Mouse (Mus musculus) forebrain, embryonic 13.5 days (tissue): ENCODE data around the gene Mia2. TPM values are rescaled to one million over a fixed set of nuclear protein-coding genes. Genes with fewer than 3 reads are reported as not detected.
A peak's percentile ranks its signal among the peaks of the same experiment; 100 is the strongest.
"Not testable (repeated sequence)": the region's sequence is repeated elsewhere in the genome, so short reads cannot be mapped to it uniquely, and the experiment has no call there.

Experiments
- ATAC-seq: fragments of 200-750 bp; cut with Nextera tagmentation; 2 replicates; pipeline ENCODE4 v1.8.0; 2017
- H3K27ac ChIP-seq: fragments of 300-500 bp; sonication (generic); 2 replicates; pipeline ENCODE4 v1.5.1; 2015; ENCODE audit warnings: inconsistent platforms, mild to moderate bottlenecking, moderate library complexity
- H3K27me3 ChIP-seq: fragments of 300-500 bp; sonication (generic); 2 replicates; pipeline ENCODE4 v1.6.1; 2015; ENCODE audit warnings: mild to moderate bottlenecking, inconsistent platforms
- H3K36me3 ChIP-seq: fragments of 300-500 bp; sonication (generic); 2 replicates; pipeline ENCODE4 v1.6.1; 2015; ENCODE audit warnings: mild to moderate bottlenecking, inconsistent platforms; ENCODE audit not compliant: poor library complexity, severe bottlenecking
- H3K4me1 ChIP-seq: fragments of 300-500 bp; sonication (generic); 2 replicates; pipeline ENCODE4 v1.6.1; 2015; ENCODE audit warnings: inconsistent platforms
- H3K4me2 ChIP-seq: fragments of 300-500 bp; sonication (generic); 2 replicates; pipeline ENCODE4 v1.6.1; 2015; ENCODE audit warnings: inconsistent platforms, mild to moderate bottlenecking, moderate library complexity
- H3K4me3 ChIP-seq: fragments of 300-500 bp; sonication (generic); 2 replicates; pipeline ENCODE4 v1.5.1; 2015; ENCODE audit warnings: mild to moderate bottlenecking, inconsistent platforms
- H3K9ac ChIP-seq: fragments of 300-500 bp; sonication (generic); 2 replicates; pipeline ENCODE4 v1.6.1; 2015; ENCODE audit warnings: mild to moderate bottlenecking, inconsistent platforms
- H3K9me3 ChIP-seq: fragments of 300-500 bp; sonication (generic); replicated peaks from 2 replicates; pipeline ENCODE4 v1.6.1; 2016; ENCODE audit warnings: inconsistent platforms
- WGBS: fragments of 180-500 bp; shearing (Covaris S2); methylation state at CpG from one replicate; pipeline ENCODE4 v1.1.7; 2015; 5-methylcytosine and 5-hydroxymethylcytosine counted together
- microRNA-seq: library from miRNA; unstranded; fragments of <30 nt; microRNA quantifications from one replicate; pipeline ENCODE4, GENCODE M21; 2016
- polyA plus RNA-seq: library from polyadenylated mRNA; unstranded; fragments of >200 nt; fragmentation: Nextera tagmentation; extraction: Ambion mirVana; gene quantifications from 2 replicates; pipeline ENCODE4 v1.2.1, GENCODE M21; 2015

Mia2 gene
- polyA plus RNA-seq, 1 experiment from 2014 or later = 43.7 TPM

GRCm38 (mm10) chr12:59216676-59217266 is 121.2 kb downstream of the Mia2 start:
- peaks cover 32% of the 10 kb centered on the region for H3K4me1 ChIP-seq
- no peak for ATAC-seq
- peaks cover 6% of the 10 kb centered on the region for H3K36me3 ChIP-seq
- peak overlapping the region; percentile 91 for H3K4me2 ChIP-seq
- H3K27me3 ChIP-seq = no peaks in the 10 kb centered on the region
- H3K27ac ChIP-seq = no peak overlapping the region
- H3K4me3 ChIP-seq = no peak overlapping the region
- WGBS = 85% methylated on average over 6 of the region's 6 CpGs
- H3K9ac ChIP-seq = no peak overlapping the region
- no peaks in the 10 kb centered on the region for H3K9me3 ChIP-seq

GRCm38 (mm10) chr12:59217331-59217730 is 121.7 kb downstream of the Mia2 start:
- WGBS = 81% methylated on average over 3 of the region's 3 CpGs
- no peak overlapping the region for H3K27ac ChIP-seq
- H3K4me1 ChIP-seq = peaks cover 32% of the 10 kb centered on the region
- H3K9me3 ChIP-seq = no peaks in the 10 kb centered on the region
- peak overlapping the region; percentile 92 for H3K4me3 ChIP-seq
- H3K4me2 ChIP-seq = peak overlapping the region; percentile 91
- H3K36me3 ChIP-seq = peaks cover 2% of the 10 kb centered on the region
- peak overlapping the region; percentile 91; the same call in 1 of the 2 replicates for H3K9ac ChIP-seq
- no peaks in the 10 kb centered on the region for H3K27me3 ChIP-seq
- no peak for ATAC-seq

- H3K27me3 ChIP-seq = no peaks in the 10 kb centered on the region
These were observed 123.2 kb downstream of the Mia2 start for GRCm38 (mm10) chr12:59218640-59219321.

DNA sequence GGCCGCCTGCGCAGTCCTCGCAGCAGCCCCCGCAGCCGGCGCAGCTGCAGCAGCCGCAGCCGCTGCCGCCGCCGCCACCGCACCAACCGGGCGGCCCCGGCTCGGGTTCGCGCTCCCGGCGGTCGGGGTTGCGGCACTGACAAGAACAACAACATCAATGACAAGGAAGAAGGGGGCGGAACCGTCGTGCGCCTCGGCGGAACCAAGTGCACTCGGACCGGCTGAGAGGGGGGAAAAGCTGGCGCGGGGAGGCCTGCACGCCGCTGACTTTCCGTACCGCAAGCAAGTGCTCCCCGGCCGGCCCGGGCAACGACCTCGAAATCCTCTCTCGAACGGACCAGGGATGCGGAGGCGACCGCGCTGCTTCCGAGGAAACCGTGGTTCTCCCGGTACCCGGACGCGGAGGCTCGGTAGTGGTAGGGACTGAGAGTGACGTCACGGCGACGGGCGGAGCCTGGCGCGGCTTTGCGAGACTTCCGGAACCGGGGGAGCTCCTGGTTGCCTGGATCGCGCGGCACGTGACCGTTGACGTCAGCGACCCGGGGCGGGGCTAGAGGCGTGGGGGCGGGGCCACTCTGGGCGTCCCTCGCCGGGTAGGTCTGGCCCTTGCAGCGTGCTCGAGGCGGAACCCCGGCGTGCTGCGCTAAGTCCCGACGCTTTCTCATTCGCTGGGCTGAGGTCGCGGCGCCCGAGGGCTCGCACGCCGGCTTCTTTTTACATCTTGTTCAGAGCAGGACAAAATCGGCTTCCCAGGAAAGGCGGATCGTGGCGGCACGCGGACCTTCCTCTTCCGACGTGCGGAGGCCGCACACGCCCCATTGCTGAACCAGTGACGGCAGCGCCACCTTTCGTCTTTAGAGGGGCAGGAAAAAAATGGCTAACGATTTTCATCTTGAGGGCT is 124.0 kb downstream of the Mia2 start, which contains the start of gene Fbxo33:
TSS of gene Fbxo33 (minus strand) at position 401 of the 901 bp plus-strand sequence.
- peak; percentile 97 for ATAC-seq
- Histone ChIP-seq H3K9me3 (no peaks in the 10 kb centered on the region), H3K36me3 (no peaks in the 10 kb centered on the region), H3K4me1 (peaks cover 32% of the 10 kb centered on the region), H3K9ac (peak within 1 kb of the TSS; percentile 91), H3K27ac (peak within 1 kb of the TSS; percentile 94), H3K4me2 (peak within 1 kb of the TSS; percentile 91), H3K4me3 (peak within 1 kb of the TSS; percentile 92), H3K27me3 (no peaks in the 10 kb centered on the region)
- WGBS = under 1% methylated on average over 109 of the region's 109 CpGs

More at GRCm38 (mm10) chr12:59218640-59219321, 123.2 kb downstream of the Mia2 start:
- under 1% methylated on average over 56 of the region's 69 CpGs for WGBS
- H3K4me2 ChIP-seq = peak overlapping the region; percentile 91
- peak overlapping the region; percentile 91 for H3K9ac ChIP-seq
- H3K27ac ChIP-seq = peak overlapping the region; percentile 94
- H3K4me1 ChIP-seq = peaks cover 32% of the 10 kb centered on the region
- H3K4me3 ChIP-seq = peak overlapping the region; percentile 92
- no peaks in the 10 kb centered on the region for H3K9me3 ChIP-seq
- peak; percentile 3 for ATAC-seq
- H3K36me3 ChIP-seq = no peaks in the 10 kb centered on the region

DNA sequence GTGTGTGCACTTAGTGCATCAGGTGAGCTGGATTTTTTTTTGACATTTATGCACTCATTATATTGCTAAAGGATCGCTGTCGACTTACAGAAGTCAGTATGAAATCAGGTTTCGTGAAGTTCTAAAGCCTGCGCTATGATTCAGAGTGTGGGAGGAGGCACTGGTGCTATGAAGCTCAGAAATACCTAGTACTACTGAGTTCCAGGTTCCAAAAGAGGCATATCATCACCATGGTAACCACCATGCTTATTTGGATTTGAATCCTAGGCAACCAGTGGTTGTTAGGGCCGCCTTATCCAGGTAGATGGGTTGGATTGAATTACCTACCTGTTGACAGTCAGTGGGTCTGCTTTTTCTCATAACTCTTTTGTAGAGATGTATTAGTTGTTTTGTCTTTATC is 132.8 kb downstream of the Mia2 start:
- H3K4me2 ChIP-seq = no peak overlapping the region
- H3K27ac ChIP-seq = no peak overlapping the region
- no peaks in the 10 kb centered on the region for H3K36me3 ChIP-seq
- H3K4me3 ChIP-seq = no peak overlapping the region
- no peak overlapping the region for H3K9ac ChIP-seq
- H3K27me3 ChIP-seq = no peaks in the 10 kb centered on the region
- WGBS = 91% methylated on average over 5 of the region's 5 CpGs
- H3K4me1 ChIP-seq = no peaks in the 10 kb centered on the region
- ATAC-seq = no peak
- no peaks in the 10 kb centered on the region for H3K9me3 ChIP-seq

DNA sequence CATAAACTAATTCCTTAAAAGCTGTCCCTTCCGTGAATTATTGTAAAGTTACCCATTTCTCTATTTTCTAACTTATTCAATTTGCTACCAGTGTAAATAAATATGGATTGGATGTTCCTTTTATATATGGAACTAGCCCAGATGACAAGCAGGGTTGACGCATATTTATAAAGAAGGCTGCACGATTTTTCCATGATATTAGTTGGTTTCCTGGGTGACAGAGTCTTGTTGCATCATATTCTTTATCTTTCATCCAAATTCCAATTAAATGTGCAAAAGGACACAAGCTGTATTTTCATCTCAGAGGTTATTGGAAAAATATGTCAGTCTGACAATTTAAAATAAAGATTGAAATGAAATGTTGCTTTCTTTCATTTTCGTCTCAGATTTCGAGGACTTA is 142.8 kb downstream of the Mia2 start:
- no peaks in the 10 kb centered on the region for H3K36me3 ChIP-seq
- no peaks in the 10 kb centered on the region for H3K4me1 ChIP-seq
- 87% methylated on average over 5 of the region's 5 CpGs for WGBS
- no peak for ATAC-seq
- H3K4me3 ChIP-seq = no peak overlapping the region
- no peaks in the 10 kb centered on the region for H3K27me3 ChIP-seq
- no peak overlapping the region for H3K9ac ChIP-seq
- no peaks in the 10 kb centered on the region for H3K9me3 ChIP-seq
- no peak overlapping the region for H3K4me2 ChIP-seq
- H3K27ac ChIP-seq = no peak overlapping the region

DNA sequence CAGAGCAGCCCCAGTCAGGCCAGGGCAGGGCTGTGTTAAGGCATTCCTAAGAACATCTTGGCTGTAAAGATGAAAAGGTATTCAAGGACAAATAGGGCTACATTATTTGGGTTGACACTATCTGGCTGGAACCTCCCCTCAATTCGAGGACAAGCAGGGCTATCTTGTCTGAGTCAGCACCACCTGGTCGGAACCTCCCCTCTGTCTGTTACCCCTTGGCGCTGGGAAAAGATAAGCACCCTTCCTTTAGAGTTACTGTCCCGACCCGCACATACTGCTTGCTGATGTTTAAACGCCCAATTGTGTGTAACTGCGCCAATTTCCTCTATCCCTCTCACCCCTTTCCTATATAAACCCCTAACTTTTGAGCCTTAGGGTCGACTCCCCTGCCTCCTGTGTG is 145.4 kb downstream of the Mia2 start:
- not testable (repeated sequence) for H3K27me3 ChIP-seq, H3K36me3 ChIP-seq, H3K4me3 ChIP-seq, H3K9ac ChIP-seq, ATAC-seq, H3K9me3 ChIP-seq, H3K4me2 ChIP-seq, H3K4me1 ChIP-seq, H3K27ac ChIP-seq
- 90% methylated on average over 8 of the region's 8 CpGs for WGBS

Small RNAs within 50 kb of the gene (microRNA-seq; reads per million reads assigned to microRNA genes)
- not detected for gene Gm27284

Other genes starting within 250 kb of the Mia2 start
- gene Sec23a, start 83.8 kb upstream of the Mia2 start, polyA plus RNA-seq = 81.3 and 85.9 TPM in 2 replicates
- gene Gemin2, start 82.4 kb upstream of the Mia2 start, polyA plus RNA-seq = 22.5 and 24.7 TPM in 2 replicates
- gene Trappc6b, start 34.3 kb upstream of the Mia2 start, polyA plus RNA-seq = 137 and 140 TPM in 2 replicates
- 114 and 120 TPM in 2 replicates for gene Pnn, start 28.9 kb upstream of the Mia2 start, polyA plus RNA-seq
- 5.8 and 7.3 TPM in 2 replicates for gene Fbxo33, start 123.9 kb downstream of the Mia2 start, polyA plus RNA-seq